Mouse (Mus musculus) E14TG2a.4 (cell line): Measurements from ENCODE around the gene Tsnax.

Experiments used
- H3K27me3 ChIP-seq: 2 replicates; pipeline ENCODE4 v1.6.1; 2014; ENCODE audit warnings: low read length, control low read depth; ENCODE audit not compliant: insufficient read depth
- H3K36me3 ChIP-seq: 2 replicates; pipeline ENCODE4 v1.6.1; 2014; ENCODE audit warnings: low read length, control low read depth; ENCODE audit not compliant: insufficient read depth
- H3K4me1 ChIP-seq: replicated peaks from 2 replicates; pipeline ENCODE4 v1.6.1; 2014; ENCODE audit warnings: low read depth, low read length, control low read depth
- H3K4me3 ChIP-seq: replicated peaks from 2 replicates; pipeline ENCODE4 v1.5.1; 2014; ENCODE audit warnings: mild to moderate bottlenecking, low read length
- H3K9me3 ChIP-seq: 2 replicates; pipeline ENCODE4 v1.6.1; 2014; ENCODE audit warnings: low read length, control low read depth
- CTCF ChIP-seq: conservative IDR thresholded peaks from 2 replicates; pipeline ENCODE4 v1.5.1; 2014; ENCODE audit warnings: low read length
- NANOG ChIP-seq: IDR thresholded peaks from 2 replicates; pipeline ENCODE4 v1.6.1; 2014; ENCODE audit warnings: borderline replicate concordance, low read length, mixed read lengths
- POU5F1 ChIP-seq: IDR thresholded peaks from 2 replicates; pipeline ENCODE4 v1.6.1; 2014; ENCODE audit warnings: low read length, borderline replicate concordance

Gene Tsnax

GRCm38 (mm10) chr8:125034669-125035068 lies 21.9 kb downstream of the Tsnax start:
- Histone ChIP-seq H3K4me1 (peaks cover 53% of the 10 kb centered on the region), H3K9me3 (no peaks in the 10 kb centered on the region), H3K4me3 (no peak overlapping the region), H3K27me3 (no peaks in the 10 kb centered on the region), H3K36me3 (peaks cover 37% of the 10 kb centered on the region)
- TF ChIP-seq POU5F1 (no peak), CTCF (peak; percentile 94), NANOG (no peak)

GRCm38 (mm10) chr8:125037081-125037480 lies 24.3 kb downstream of the Tsnax start:
- no peaks in the 10 kb centered on the region for H3K27me3 ChIP-seq
- H3K9me3 ChIP-seq, result no peaks in the 10 kb centered on the region
- TF ChIP-seq CTCF (no peak), POU5F1 (no peak), NANOG (no peak)
- peaks cover 20% of the 10 kb centered on the region for H3K36me3 ChIP-seq
- no peak overlapping the region for H3K4me3 ChIP-seq
- peaks cover 47% of the 10 kb centered on the region for H3K4me1 ChIP-seq

- Histone ChIP-seq H3K27me3 (no peaks in the 10 kb centered on the region), H3K9me3 (no peaks in the 10 kb centered on the region), H3K4me3 (no peak overlapping the region), H3K4me1 (peaks cover 31% of the 10 kb centered on the region), H3K36me3 (peaks cover 5% of the 10 kb centered on the region; the same call in 1 of the 2 replicates)
- no peak for TF ChIP-seq CTCF
- no peak for TF ChIP-seq POU5F1
- TF ChIP-seq NANOG, result no peak
Measured at GRCm38 (mm10) chr8:125038731-125039130, 25.9 kb downstream of the Tsnax start.

GRCm38 (mm10) chr8:125040587-125041375 lies 28.0 kb downstream of the Tsnax start:
- H3K27me3 ChIP-seq, result no peaks in the 10 kb centered on the region
- H3K36me3 ChIP-seq, result no peaks in the 10 kb centered on the region
- H3K4me3 ChIP-seq, result no peak overlapping the region
- 0 out of 2 replicates have a peak, but pooled peaks cover 3% of the 10 kb centered on the region for H3K9me3 ChIP-seq
- TF ChIP-seq CTCF (no peak), NANOG (no peak)
- peaks cover 23% of the 10 kb centered on the region for H3K4me1 ChIP-seq

- TF ChIP-seq CTCF (no peak), NANOG (no peak), POU5F1 (no peak)
- H3K4me1 ChIP-seq, result peaks cover 23% of the 10 kb centered on the region
- H3K4me3 ChIP-seq, result no peak overlapping the region
- 0 out of 2 replicates have a peak, but pooled peaks cover 3% of the 10 kb centered on the region for H3K9me3 ChIP-seq
- no peaks in the 10 kb centered on the region for H3K36me3 ChIP-seq
- H3K27me3 ChIP-seq, result no peaks in the 10 kb centered on the region
Measured at GRCm38 (mm10) chr8:125041496-125041895, 28.7 kb downstream of the Tsnax start.

- Histone ChIP-seq H3K36me3 (no peaks in the 10 kb centered on the region), H3K27me3 (no peaks in the 10 kb centered on the region), H3K9me3 (0 out of 2 replicates have a peak, but pooled peaks cover 3% of the 10 kb centered on the region), H3K4me3 (no peak overlapping the region), H3K4me1 (peaks cover 18% of the 10 kb centered on the region)
- TF ChIP-seq NANOG, result no peak
- TF ChIP-seq POU5F1, result no peak
- TF ChIP-seq CTCF, result no peak
Measured at GRCm38 (mm10) chr8:125043394-125043793, 30.6 kb downstream of the Tsnax start.

GRCm38 (mm10) chr8:125043935-125044334 lies 31.1 kb downstream of the Tsnax start:
- Histone ChIP-seq H3K4me1 (peaks cover 23% of the 10 kb centered on the region), H3K27me3 (no peaks in the 10 kb centered on the region), H3K36me3 (no peaks in the 10 kb centered on the region), H3K9me3 (0 out of 2 replicates have a peak, but pooled peaks cover 3% of the 10 kb centered on the region), H3K4me3 (no peak overlapping the region)
- TF ChIP-seq POU5F1 (no peak), CTCF (no peak), NANOG (no peak)

- TF ChIP-seq POU5F1 (no peak), NANOG (no peak), CTCF (no peak)
- Histone ChIP-seq H3K36me3 (no peaks in the 10 kb centered on the region), H3K4me1 (peaks cover 37% of the 10 kb centered on the region), H3K4me3 (no peak overlapping the region), H3K9me3 (0 out of 2 replicates have a peak, but pooled peaks cover 3% of the 10 kb centered on the region), H3K27me3 (no peaks in the 10 kb centered on the region)
Measured at GRCm38 (mm10) chr8:125045760-125046159, 33.0 kb downstream of the Tsnax start.
